In genomic region chr4:137714020-137714624, GRCm38 (mm10) we compare ENCODE assay signal across 10 mouse cellular contexts. TPM values are rescaled to one million over a fixed set of nuclear protein-coding genes. Genes with fewer than 3 reads are reported as not detected.
DNase-seq lines count a peak whose midpoint lies in the region; ATAC-seq and TF ChIP-seq lines count a peak whose summit lies in the region.
"Had no signal": no experiment of that assay in that cellular context is flagged by ENCODE, and none has a peak within 500 bp of the region (broad histone marks: within the 10 kb centered on the region; RNA-seq: fewer than 3 reads in every experiment).

No protein-coding gene starts in this region.

- no peak overlapping the region for H3K27ac ChIP-seq in forebrain, postnatal 0 days (ENCODE audit: low read depth, low read length)
- no peak overlapping the region for H3K27ac ChIP-seq in forebrain, embryonic 16.5 days (ENCODE audit: low read length)
- H3K27ac ChIP-seq in midbrain, postnatal 0 days (ENCODE audit: low read depth, low read length), result no peak overlapping the region
- H3K27ac ChIP-seq in midbrain, embryonic 15.5 days, result no peak overlapping the region
- H3K27ac ChIP-seq in cortical plate, adult 2 months (ENCODE audit: insufficient read depth, low read length), result no peak overlapping the region
- no peak overlapping the region for H3K27ac ChIP-seq in olfactory bulb, adult 2 months (ENCODE audit: insufficient read depth, low read depth, low read length)
- H3K27ac ChIP-seq: forebrain, embryonic 13.5 days; neural tube, embryonic 12.5 days had no signal

- H3K9me3 ChIP-seq in forebrain, postnatal 0 days (ENCODE audit: low read length), result no peaks in the 10 kb centered on the region
- no peaks in the 10 kb centered on the region for H3K9me3 ChIP-seq in forebrain, embryonic 16.5 days (ENCODE audit: control insufficient read depth, low read length)
- no peaks in the 10 kb centered on the region for H3K9me3 ChIP-seq in midbrain, postnatal 0 days (ENCODE audit: low read length)
- H3K9me3 ChIP-seq in midbrain, embryonic 15.5 days, result no peaks in the 10 kb centered on the region
- H3K9me3 ChIP-seq: forebrain, embryonic 13.5 days; neural tube, embryonic 12.5 days had no signal

- H3K27me3 ChIP-seq in forebrain, postnatal 0 days (ENCODE audit: insufficient read depth, low read length), result no peaks in the 10 kb centered on the region
- no peaks in the 10 kb centered on the region for H3K27me3 ChIP-seq in forebrain, embryonic 16.5 days (replicated peaks; ENCODE audit: control insufficient read depth, insufficient read depth, low read length)
- H3K27me3 ChIP-seq in midbrain, postnatal 0 days (ENCODE audit: insufficient read depth, low read length), result no peaks in the 10 kb centered on the region
- H3K27me3 ChIP-seq in midbrain, embryonic 15.5 days (replicated peaks), result no peaks in the 10 kb centered on the region

- H3K4me1 ChIP-seq in forebrain, postnatal 0 days (ENCODE audit: insufficient read depth), result 0 out of 2 replicates have a peak, but pooled peaks cover 3% of the 10 kb centered on the region
- peaks cover 6% of the 10 kb centered on the region for H3K4me1 ChIP-seq in forebrain, embryonic 16.5 days (replicated peaks; ENCODE audit: control insufficient read depth, insufficient read depth, low read length)
- H3K4me1 ChIP-seq in midbrain, postnatal 0 days (ENCODE audit: insufficient read depth, low read length), result no peaks in the 10 kb centered on the region
- H3K4me1 ChIP-seq in midbrain, embryonic 15.5 days, result peaks cover 13% of the 10 kb centered on the region
- H3K4me1 ChIP-seq in cortical plate, adult 2 months (ENCODE audit: control insufficient read depth, insufficient read depth, low read length), result no peaks in the 10 kb centered on the region
- H3K4me1 ChIP-seq in olfactory bulb, adult 2 months (ENCODE audit: control insufficient read depth, insufficient read depth, low read length), result peaks cover 9% of the 10 kb centered on the region; the same call in 1 of the 2 replicates

- TF ChIP-seq CTCF in forebrain, postnatal 0 days (IDR thresholded peaks at IDR 0.05; ENCODE audit: low read depth), result peak; percentile 50
- peak; percentile 51 for TF ChIP-seq CTCF in midbrain, postnatal 0 days (IDR thresholded peaks at IDR 0.05)
- TF ChIP-seq CTCF in cortical plate, adult 2 months (IDR thresholded peaks at IDR 0.05; ENCODE audit: extremely low read depth, insufficient read depth, low read length), result peak; percentile 33; the same call in 1 of the 2 replicates
- TF ChIP-seq CTCF in olfactory bulb, adult 2 months (IDR thresholded peaks at IDR 0.05; ENCODE audit: insufficient read depth, low read depth, low read length), result peak; percentile 27; the same call in 1 of the 2 replicates

- WGBS in forebrain, postnatal 0 days, result 48% methylated on average over 8 of the region's 8 CpGs
- WGBS in forebrain, embryonic 16.5 days, result 51% methylated on average over 8 of the region's 8 CpGs
- WGBS in midbrain, postnatal 0 days, result 52% methylated on average over 8 of the region's 8 CpGs
- WGBS in midbrain, embryonic 15.5 days, result 54% methylated on average over 8 of the region's 8 CpGs
- 72% methylated on average over 8 of the region's 8 CpGs for WGBS in olfactory bulb, adult 2 months

- no peak overlapping the region for H3K9ac ChIP-seq in forebrain, postnatal 0 days
- no peak overlapping the region for H3K9ac ChIP-seq in forebrain, embryonic 16.5 days (replicated peaks; ENCODE audit: low read depth, low read length)
- no peak overlapping the region for H3K9ac ChIP-seq in midbrain, postnatal 0 days (replicated peaks; ENCODE audit: low read length, poor library complexity, severe bottlenecking)
- no peak overlapping the region for H3K9ac ChIP-seq in midbrain, embryonic 15.5 days
- H3K9ac ChIP-seq: forebrain, embryonic 13.5 days; neural tube, embryonic 12.5 days had no signal

- H3K4me3 ChIP-seq in forebrain, postnatal 0 days (ENCODE audit: low read depth, low read length), result no peak overlapping the region
- H3K4me3 ChIP-seq in forebrain, embryonic 16.5 days (replicated peaks; ENCODE audit: low read length), result no peak overlapping the region
- no peak overlapping the region for H3K4me3 ChIP-seq in midbrain, postnatal 0 days (ENCODE audit: low read depth, low read length)
- H3K4me3 ChIP-seq in midbrain, embryonic 15.5 days, result no peak overlapping the region
- H3K4me3 ChIP-seq in cortical plate, adult 2 months (ENCODE audit: insufficient read depth, low read length), result no peak overlapping the region
- H3K4me3 ChIP-seq in olfactory bulb, adult 2 months (ENCODE audit: insufficient read depth, low read depth, low read length), result no peak overlapping the region
- H3K4me3 ChIP-seq: forebrain, embryonic 13.5 days; neural tube, embryonic 12.5 days had no signal

- no peak for ATAC-seq in forebrain, postnatal 0 days
- ATAC-seq in forebrain, embryonic 16.5 days, result no peak
- ATAC-seq in midbrain, postnatal 0 days (ENCODE audit: low FRiP score), result no peak
- no peak for ATAC-seq in midbrain, embryonic 15.5 days (replicated peaks)
- no peak for ATAC-seq in erythroblast, adult 5-6 weeks (replicated peaks; ENCODE audit: low FRiP score, poor library complexity, severe bottlenecking)
- ATAC-seq: forebrain, embryonic 13.5 days had no signal

- no peak overlapping the region for H3K4me2 ChIP-seq in forebrain, postnatal 0 days (ENCODE audit: low read depth)
- no peak overlapping the region for H3K4me2 ChIP-seq in forebrain, embryonic 16.5 days (ENCODE audit: low read length)
- H3K4me2 ChIP-seq in midbrain, postnatal 0 days (ENCODE audit: low read depth, low read length, poor library complexity, severe bottlenecking), result no peak overlapping the region
- H3K4me2 ChIP-seq in midbrain, embryonic 15.5 days, result no peak overlapping the region
- H3K4me2 ChIP-seq: forebrain, embryonic 13.5 days; neural tube, embryonic 12.5 days had no signal

- peaks cover 5% of the 10 kb centered on the region; the same call in 1 of the 2 replicates for H3K36me3 ChIP-seq in forebrain, postnatal 0 days (ENCODE audit: insufficient read depth)
- H3K36me3 ChIP-seq in forebrain, embryonic 16.5 days (ENCODE audit: control insufficient read depth, insufficient read depth), result no peaks in the 10 kb centered on the region
- H3K36me3 ChIP-seq in midbrain, postnatal 0 days (ENCODE audit: insufficient read depth, low read length), result peaks cover 20% of the 10 kb centered on the region
- no peaks in the 10 kb centered on the region for H3K36me3 ChIP-seq in midbrain, embryonic 15.5 days (replicated peaks)
- H3K36me3 ChIP-seq: neural tube, embryonic 12.5 days had no signal

- no peak for DNase-seq in forebrain, postnatal 0 days
- DNase-seq in midbrain, postnatal 0 days (ENCODE audit: low spot score), result no peak
- DNase-seq in cerebellum, postnatal 25 days, result no peak

- TF ChIP-seq POLR2A in cortical plate, adult 2 months (IDR thresholded peaks at IDR 0.05; ENCODE audit: extremely low read depth, insufficient read depth, low read length), result no peak
- TF ChIP-seq POLR2A in olfactory bulb, adult 2 months (IDR thresholded peaks at IDR 0.05; ENCODE audit: insufficient read depth, low read depth, low read length), result no peak

RNA-seq across cellular contexts. Expression of gene Rap1gap, which starts 49.6 kb away (rescaled TPM):
- total RNA-seq in forebrain, postnatal 0 days (2014; rRNA removed), result 113 and 128 TPM in 2 replicates
- 63.9 and 74.3 TPM in 2 replicates for polyA plus RNA-seq in forebrain, postnatal 0 days (2015; fragmentation: Nextera tagmentation; extraction: Ambion mirVana)
- polyA plus RNA-seq in forebrain, embryonic 16.5 days (2015; fragmentation: Nextera tagmentation; extraction: Ambion mirVana), result 35.4 and 51.6 TPM in 2 replicates
- total RNA-seq in midbrain, postnatal 0 days (2014; rRNA removed), result 232 and 270 TPM in 2 replicates
- polyA plus RNA-seq in midbrain, postnatal 0 days (2015; fragmentation: Nextera tagmentation; extraction: Ambion mirVana), result 115 and 123 TPM in 2 replicates
- 85.7 and 88.1 TPM in 2 replicates for polyA plus RNA-seq in midbrain, embryonic 15.5 days (2015; fragmentation: Nextera tagmentation; extraction: Ambion mirVana)
- 339 and 383 TPM in 2 replicates for polyA plus RNA-seq in cortical plate, adult 2 months (2012; rRNA removed)
- polyA plus RNA-seq in olfactory bulb, adult 2 months (2012; ENCODE audit: insufficient read depth, insufficient read length, low replicate concordance, missing spikeins), result not detected in 2 replicates
- total RNA-seq in erythroblast, adult 5-6 weeks (2015; ENCODE audit: low replicate concordance), result not detected in 2 replicates
- total RNA-seq in erythroblast, adult 5-6 weeks (2017; ENCODE audit: low replicate concordance), result not detected in 2 replicates

Comparison
In these comparisons a context has a peak if more than half of its experiments do, and no peak if none do; other contexts are left out.
1. RNA of gene Rap1gap, which starts 49.6 kb away (polyA plus RNA-seq): 339 to 383 TPM in cortical plate, adult 2 months, 115 to 123 TPM in midbrain, postnatal 0 days, 85.7 to 88.1 TPM in midbrain, embryonic 15.5 days, 63.9 to 74.3 TPM in forebrain, postnatal 0 days and 35.4 to 51.6 TPM in forebrain, embryonic 16.5 days; not detected in olfactory bulb, adult 2 months; every median in the first group is over 10 times any median in the second.
2. Peak in every context shown above with its lines, with median percentiles within 50 percentile points of each other: CTCF ChIP-seq.